Mouse (Mus musculus) neural tube, embryonic 13.5 days (tissue): Measurements from ENCODE around the gene Agmat. TPM values are rescaled to one million over a fixed set of nuclear protein-coding genes. Genes with fewer than 3 reads are reported as not detected.
A peak's percentile ranks its signal among the peaks of the same experiment; 100 is the strongest.

ENCODE experiments used
- ATAC-seq: fragments of 200-750 bp; cut with Nextera tagmentation; 2 replicates; pipeline ENCODE4 v1.8.0; 2017; ENCODE audit warnings: low read depth, mild to moderate bottlenecking, moderate TSS enrichment, moderate library complexity
- H3K27ac ChIP-seq: fragments of 300-500 bp; sonication (generic); replicated peaks from 2 replicates; pipeline ENCODE4 v1.5.1; 2015; ENCODE audit warnings: moderate library complexity, mild to moderate bottlenecking, inconsistent platforms
- H3K27me3 ChIP-seq: fragments of 300-500 bp; sonication (generic); 2 replicates; pipeline ENCODE4 v1.6.1; 2015; ENCODE audit warnings: mild to moderate bottlenecking, inconsistent platforms
- H3K36me3 ChIP-seq: fragments of 300-500 bp; sonication (generic); 2 replicates; pipeline ENCODE4 v1.6.1; 2015; ENCODE audit warnings: mild to moderate bottlenecking, inconsistent platforms
- H3K4me1 ChIP-seq: fragments of 300-500 bp; sonication (generic); replicated peaks from 2 replicates; pipeline ENCODE4 v1.6.1; 2015; ENCODE audit warnings: inconsistent platforms
- H3K4me2 ChIP-seq: fragments of 300-500 bp; sonication (generic); 2 replicates; pipeline ENCODE4 v1.6.1; 2015; ENCODE audit warnings: inconsistent platforms, mild to moderate bottlenecking, moderate library complexity
- H3K4me3 ChIP-seq: fragments of 300-500 bp; sonication (generic); 2 replicates; pipeline ENCODE4 v1.5.1; 2015; ENCODE audit warnings: mild to moderate bottlenecking, inconsistent platforms
- H3K9ac ChIP-seq: fragments of 300-500 bp; sonication (generic); 2 replicates; pipeline ENCODE4 v1.6.1; 2015; ENCODE audit warnings: moderate library complexity, mild to moderate bottlenecking, inconsistent platforms
- H3K9me3 ChIP-seq: fragments of 300-500 bp; sonication (generic); 2 replicates; pipeline ENCODE4 v1.6.1; 2016; ENCODE audit warnings: inconsistent platforms
- WGBS: fragments of 180-500 bp; shearing (Covaris S2); methylation state at CpG from one replicate; pipeline ENCODE4 v1.1.7; 2015; 5-methylcytosine and 5-hydroxymethylcytosine counted together
- polyA plus RNA-seq: library from polyadenylated mRNA; unstranded; fragments of >200 nt; fragmentation: Nextera tagmentation; extraction: Ambion mirVana; gene quantifications from 2 replicates; pipeline ENCODE4 v1.2.1, GENCODE M21; 2015

Gene Agmat
- polyA plus RNA-seq, 1 experiment from 2014 or later = not detected

DNA sequence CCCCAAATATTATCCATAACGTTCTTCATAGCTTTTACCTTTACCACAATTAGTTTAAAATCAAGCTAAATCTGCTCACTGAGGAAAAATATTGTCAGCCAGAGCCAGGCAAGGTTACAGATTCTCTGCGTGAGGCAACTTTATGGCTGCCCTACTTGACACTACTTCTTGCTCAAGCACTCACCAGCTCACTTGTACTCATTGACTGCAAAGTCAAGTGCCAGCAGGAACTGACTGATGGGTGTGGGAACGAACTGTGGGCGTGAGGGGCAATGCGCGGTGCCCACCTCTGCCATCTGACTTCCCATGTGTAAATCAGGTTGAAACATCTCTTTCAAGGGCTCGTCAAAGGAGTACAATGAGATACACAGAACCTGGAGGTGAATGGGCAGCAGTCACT lies 41.0 kb downstream of the Agmat start:
- no peaks in the 10 kb centered on the region for H3K9me3 ChIP-seq
- peaks cover 22% of the 10 kb centered on the region for H3K4me1 ChIP-seq
- no peaks in the 10 kb centered on the region for H3K27me3 ChIP-seq
- no peak overlapping the region for H3K9ac ChIP-seq
- WGBS = 91% methylated on average over 7 of the region's 7 CpGs
- H3K4me3 ChIP-seq = no peak overlapping the region
- no peak overlapping the region for H3K27ac ChIP-seq
- ATAC-seq = no peak
- H3K36me3 ChIP-seq = peaks cover 50% of the 10 kb centered on the region
- no peak overlapping the region for H3K4me2 ChIP-seq

DNA sequence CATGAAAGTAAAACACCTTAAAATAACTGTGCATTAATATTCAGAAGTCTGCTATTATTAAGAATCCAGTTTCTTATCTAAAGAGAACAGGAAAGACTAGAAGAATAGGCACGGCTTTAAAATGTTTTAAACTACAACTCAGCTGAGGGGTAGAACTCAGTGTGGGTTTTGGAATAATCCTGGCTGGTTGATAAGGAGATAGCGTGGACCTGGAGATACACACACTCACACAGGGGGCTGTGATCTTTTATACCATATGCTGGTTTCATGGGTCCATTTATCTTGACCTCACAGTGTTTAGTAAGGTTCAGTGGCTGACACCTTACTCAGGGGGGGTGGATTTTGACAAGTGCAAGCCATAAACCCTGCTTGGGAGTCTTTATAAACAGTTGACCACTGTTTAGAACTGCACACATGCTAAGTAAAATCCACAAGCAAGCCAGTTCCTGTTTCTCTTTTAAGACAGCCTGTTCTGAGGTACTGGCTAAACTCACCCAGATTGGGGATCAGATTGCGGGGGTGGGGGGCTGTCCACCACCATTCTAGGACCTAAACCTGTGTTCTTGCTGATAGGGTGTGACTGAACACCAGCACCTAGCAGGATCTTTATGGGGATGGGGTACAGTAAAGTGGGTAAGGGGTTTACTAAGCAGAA lies 43.2 kb downstream of the Agmat start:
- Histone ChIP-seq H3K4me1 (peaks cover 36% of the 10 kb centered on the region), H3K9ac (peak overlapping the region; percentile 95), H3K4me3 (peak overlapping the region; percentile 89), H3K4me2 (peak overlapping the region; percentile 76), H3K27ac (peak overlapping the region; percentile 80; the same call in 1 of the 2 replicates), H3K27me3 (no peaks in the 10 kb centered on the region), H3K36me3 (peaks cover 27% of the 10 kb centered on the region), H3K9me3 (no peaks in the 10 kb centered on the region)
- WGBS = 60% methylated on average over 3 of the region's 3 CpGs
- no peak for ATAC-seq

DNA sequence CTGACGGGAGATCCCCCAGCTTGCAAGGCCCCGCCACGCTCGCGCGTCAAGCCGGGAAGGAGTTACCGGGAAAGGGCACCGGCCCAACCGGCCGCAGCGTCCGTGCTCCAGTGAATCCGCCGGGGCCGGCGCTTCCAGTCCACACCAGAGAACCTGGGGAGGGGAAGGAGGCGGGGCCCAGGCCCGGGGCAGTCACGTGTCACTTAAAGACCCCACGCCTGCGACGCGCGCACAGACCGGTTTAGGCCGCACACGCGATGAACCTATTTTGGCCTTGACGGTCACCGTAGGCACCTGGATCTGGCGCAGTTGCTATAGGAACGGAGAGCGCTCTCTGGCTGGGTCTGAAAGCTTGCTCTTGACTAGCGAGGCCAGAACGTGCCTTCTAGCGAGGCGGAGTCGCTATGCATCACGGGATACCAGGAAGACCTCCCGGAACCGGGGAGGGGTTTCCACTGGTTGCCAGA lies 44.1 kb downstream of the Agmat start, which contains the start of gene Dnajc16:
Dnajc16 (minus strand) TSS at position 408 of the 467 bp plus-strand sequence.
- ATAC-seq = peak; percentile 90
- H3K27me3 ChIP-seq = no peaks in the 10 kb centered on the region
- H3K9ac ChIP-seq = peak within 1 kb of the TSS; percentile 95
- peaks cover 44% of the 10 kb centered on the region for H3K4me1 ChIP-seq
- peak within 1 kb of the TSS; percentile 89 for H3K4me3 ChIP-seq
- under 1% methylated on average over 42 of the region's 42 CpGs for WGBS
- H3K27ac ChIP-seq = peak within 1 kb of the TSS; percentile 80
- peaks cover 20% of the 10 kb centered on the region; the same call in 1 of the 2 replicates for H3K36me3 ChIP-seq
- no peaks in the 10 kb centered on the region for H3K9me3 ChIP-seq
- H3K4me2 ChIP-seq = peak within 1 kb of the TSS; percentile 76

DNA sequence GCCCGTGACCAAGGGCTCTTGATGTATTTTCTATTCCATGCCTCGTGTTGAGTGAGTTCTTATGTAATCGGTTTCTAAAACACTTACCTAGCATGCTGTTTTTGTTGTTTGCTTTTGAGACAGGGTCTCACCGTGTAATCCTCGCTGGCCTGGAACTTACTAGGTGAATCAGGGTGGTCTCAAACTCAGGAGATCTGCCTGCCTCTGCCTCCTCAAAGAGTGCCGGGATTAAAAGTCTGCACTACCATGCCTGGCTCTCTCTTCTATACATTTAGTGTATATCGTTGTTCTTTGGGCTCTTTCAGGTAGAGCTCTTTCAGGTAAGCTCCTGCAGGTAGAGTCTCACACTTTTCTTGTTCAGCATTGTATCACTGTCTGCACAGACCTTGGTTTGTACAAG lies 45.0 kb downstream of the Agmat start:
- no peak overlapping the region for H3K27ac ChIP-seq
- H3K27me3 ChIP-seq = no peaks in the 10 kb centered on the region
- peaks cover 15% of the 10 kb centered on the region for H3K36me3 ChIP-seq
- peaks cover 51% of the 10 kb centered on the region for H3K4me1 ChIP-seq
- no peak overlapping the region for H3K9ac ChIP-seq
- H3K9me3 ChIP-seq = no peaks in the 10 kb centered on the region
- 0 out of 2 replicates have a peak overlapping the region, but pooled peaks have one; percentile 76 for H3K4me2 ChIP-seq
- H3K4me3 ChIP-seq = no peak overlapping the region
- ATAC-seq = no peak
- 88% methylated on average over 7 of the region's 7 CpGs for WGBS

DNA sequence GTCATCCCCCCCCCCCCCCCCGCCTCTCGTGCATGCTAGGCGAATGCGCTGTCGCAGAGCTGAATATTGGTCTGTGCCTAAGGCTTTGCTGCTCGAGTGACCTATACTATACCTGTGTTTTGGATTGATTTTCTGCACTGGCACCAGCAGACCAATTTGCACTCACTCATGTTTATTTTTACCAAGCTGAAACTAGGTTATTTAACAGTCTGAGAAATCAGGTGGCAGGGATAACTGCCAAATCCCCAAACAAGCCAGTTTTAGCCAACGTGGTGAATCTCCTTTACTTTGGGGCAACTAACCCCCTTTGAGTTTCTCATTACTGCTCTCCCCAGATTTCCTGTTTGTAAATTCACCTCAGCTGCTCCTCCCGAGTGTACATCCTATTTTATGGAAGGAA lies 45.5 kb downstream of the Agmat start:
- 91% methylated on average over 8 of the region's 8 CpGs for WGBS
- ATAC-seq = no peak
- H3K27ac ChIP-seq = no peak overlapping the region
- peaks cover 52% of the 10 kb centered on the region for H3K4me1 ChIP-seq
- H3K4me2 ChIP-seq = no peak overlapping the region
- H3K9me3 ChIP-seq = no peaks in the 10 kb centered on the region
- peaks cover 15% of the 10 kb centered on the region for H3K36me3 ChIP-seq
- H3K27me3 ChIP-seq = no peaks in the 10 kb centered on the region
- no peak overlapping the region for H3K4me3 ChIP-seq
- H3K9ac ChIP-seq = no peak overlapping the region

DNA sequence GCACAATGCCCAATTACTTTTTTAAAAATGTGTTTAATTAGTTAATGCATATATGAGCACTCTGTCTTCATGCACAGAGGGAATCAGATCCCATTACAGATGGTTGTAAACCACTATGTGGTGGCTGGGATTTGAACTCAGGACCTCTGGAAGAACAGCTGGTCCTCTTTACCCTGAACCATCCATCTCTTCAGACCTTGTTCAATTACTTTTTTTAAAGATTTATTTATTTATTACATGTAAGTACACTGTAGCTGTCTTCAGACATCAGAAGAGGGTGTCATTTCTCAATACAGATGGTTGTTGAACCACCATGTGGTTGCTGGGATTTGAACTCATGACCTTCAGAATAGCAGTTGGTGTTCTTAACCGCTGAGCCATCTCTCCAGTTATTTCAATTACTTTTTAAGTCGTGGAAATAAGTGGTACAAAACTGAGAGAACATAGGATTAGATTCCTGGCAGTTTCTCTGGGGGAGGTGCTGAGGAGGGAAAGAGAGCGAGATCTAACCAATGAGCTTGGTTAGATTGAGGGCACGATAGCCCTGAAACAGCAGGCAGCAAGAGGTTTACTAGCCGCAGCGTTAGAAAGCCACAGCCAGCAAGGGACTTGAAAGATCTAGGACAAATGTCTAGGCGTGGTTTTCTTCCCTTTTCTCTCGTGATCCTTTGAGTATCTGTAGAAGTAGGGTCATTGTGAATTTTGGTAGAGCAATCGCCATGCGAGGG lies 46.2 kb downstream of the Agmat start:
- no peaks in the 10 kb centered on the region for H3K9me3 ChIP-seq
- peaks cover 17% of the 10 kb centered on the region for H3K36me3 ChIP-seq
- H3K4me2 ChIP-seq = peak overlapping the region; percentile 65
- H3K9ac ChIP-seq = peak overlapping the region; percentile 61
- peak overlapping the region; percentile 92 for H3K27ac ChIP-seq
- no peak for ATAC-seq
- no peaks in the 10 kb centered on the region for H3K27me3 ChIP-seq
- peak overlapping the region; percentile 66 for H3K4me3 ChIP-seq
- H3K4me1 ChIP-seq = peaks cover 47% of the 10 kb centered on the region
- 10% methylated on average over 10 of the region's 10 CpGs for WGBS

DNA sequence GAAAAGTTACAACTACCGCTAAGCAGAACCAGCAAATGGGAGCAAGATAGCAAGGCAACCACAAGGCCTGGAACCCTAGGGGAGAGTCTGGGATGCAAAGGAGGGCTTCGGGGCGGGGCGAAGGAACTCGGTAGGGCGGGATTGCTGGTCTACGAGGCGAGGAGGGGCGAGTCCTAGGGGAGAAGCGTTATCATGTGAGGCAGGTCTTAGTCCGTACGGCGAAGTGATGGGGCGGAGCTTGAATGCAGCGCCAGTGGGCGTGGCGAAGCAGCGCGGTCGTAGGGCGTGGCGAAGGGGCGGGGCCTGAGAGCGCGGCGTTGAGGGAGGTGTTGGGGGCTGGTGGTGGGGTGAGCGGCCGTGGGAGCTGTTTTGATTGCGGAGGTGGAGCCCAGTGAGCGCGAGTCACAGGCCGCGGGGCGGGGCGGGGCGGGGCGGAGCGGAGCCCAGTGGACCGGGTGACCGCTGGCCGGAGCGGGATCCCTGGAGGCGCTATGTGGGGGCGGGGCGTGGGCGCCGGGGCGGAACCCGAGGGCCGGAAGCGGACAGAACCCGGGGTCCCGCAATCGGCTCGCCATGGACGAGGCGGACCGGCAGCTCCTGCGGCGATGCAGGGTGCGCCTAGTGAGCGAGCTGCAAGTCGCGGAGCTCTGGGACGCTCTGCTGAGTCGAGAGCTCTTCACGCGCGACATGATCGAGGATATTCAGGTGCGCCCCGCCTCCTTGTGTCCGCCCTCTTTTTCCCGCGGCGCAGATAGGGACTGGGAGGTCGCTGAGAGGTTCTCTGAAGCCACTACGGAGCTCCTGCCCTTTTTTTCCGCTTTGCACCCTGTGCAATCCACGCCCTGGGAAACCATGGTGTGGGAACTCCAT lies 47.0 kb downstream of the Agmat start, which contains the start of gene Casp9:
Casp9 (plus strand) TSS at position 331 of the 870 bp plus-strand sequence.
- peak within 1 kb of the TSS; percentile 92 for H3K27ac ChIP-seq
- H3K9ac ChIP-seq = peak within 1 kb of the TSS; percentile 77
- WGBS = under 1% methylated on average over 72 of the region's 80 CpGs
- peak within 1 kb of the TSS; percentile 66 for H3K4me3 ChIP-seq
- H3K4me1 ChIP-seq = peaks cover 45% of the 10 kb centered on the region
- H3K27me3 ChIP-seq = no peaks in the 10 kb centered on the region
- peak; percentile 74 for ATAC-seq
- H3K36me3 ChIP-seq = peaks cover 18% of the 10 kb centered on the region
- no peaks in the 10 kb centered on the region for H3K9me3 ChIP-seq
- peak within 1 kb of the TSS; percentile 65 for H3K4me2 ChIP-seq

DNA sequence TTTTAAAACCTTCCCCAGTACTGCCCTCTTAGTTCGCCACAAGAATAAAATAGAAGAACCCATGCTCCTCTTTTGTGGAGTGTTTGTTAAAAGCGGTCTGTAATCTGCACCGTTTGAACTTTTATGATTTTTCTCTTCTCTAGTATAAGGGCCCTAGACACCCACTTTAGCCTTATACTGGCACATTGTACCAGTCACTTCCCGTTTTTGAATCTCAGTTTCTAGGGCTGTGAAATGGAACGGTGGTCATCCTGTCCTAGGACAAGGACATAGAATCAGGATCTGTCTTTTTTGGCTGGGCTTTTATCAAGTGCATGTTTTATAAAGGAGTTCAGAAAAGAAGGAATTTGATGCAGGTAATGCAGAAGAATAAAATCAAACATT lies 47.7 kb downstream of the Agmat start:
- Histone ChIP-seq H3K4me1 (peaks cover 45% of the 10 kb centered on the region), H3K4me3 (peak overlapping the region; percentile 66), H3K27me3 (no peaks in the 10 kb centered on the region), H3K36me3 (peaks cover 18% of the 10 kb centered on the region), H3K9ac (peak overlapping the region; percentile 77), H3K9me3 (no peaks in the 10 kb centered on the region), H3K4me2 (peak overlapping the region; percentile 65), H3K27ac (peak overlapping the region; percentile 92)
- ATAC-seq = no peak
- WGBS = 16% methylated on average over 5 of the region's 5 CpGs

DNA sequence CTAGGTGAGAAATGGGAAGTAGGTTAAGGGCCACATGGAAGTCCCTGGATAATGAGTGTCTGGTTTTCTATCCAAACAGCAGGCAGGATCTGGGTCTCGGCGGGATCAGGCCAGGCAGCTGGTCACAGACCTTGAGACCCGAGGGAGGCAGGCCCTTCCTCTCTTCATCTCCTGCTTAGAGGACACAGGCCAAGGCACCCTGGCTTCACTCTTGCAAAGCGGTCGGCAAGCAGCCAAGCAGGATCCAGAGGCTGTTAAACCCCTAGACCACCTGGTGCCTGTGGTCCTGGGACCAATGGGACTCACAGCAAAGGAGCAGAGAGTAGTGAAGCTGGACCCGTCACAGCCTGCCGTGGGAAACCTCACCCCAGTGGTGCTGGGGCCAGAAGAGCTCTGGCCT lies 49.9 kb downstream of the Agmat start:
- no peaks in the 10 kb centered on the region for H3K9me3 ChIP-seq
- H3K27me3 ChIP-seq = no peaks in the 10 kb centered on the region
- no peak overlapping the region for H3K27ac ChIP-seq
- ATAC-seq = no peak
- peaks cover 33% of the 10 kb centered on the region for H3K4me1 ChIP-seq
- H3K36me3 ChIP-seq = peaks cover 18% of the 10 kb centered on the region
- H3K4me3 ChIP-seq = no peak overlapping the region
- 0 out of 2 replicates have a peak overlapping the region, but pooled peaks have one; percentile 3 for H3K9ac ChIP-seq
- H3K4me2 ChIP-seq = no peak overlapping the region
- 86% methylated on average over 7 of the region's 7 CpGs for WGBS

DNA sequence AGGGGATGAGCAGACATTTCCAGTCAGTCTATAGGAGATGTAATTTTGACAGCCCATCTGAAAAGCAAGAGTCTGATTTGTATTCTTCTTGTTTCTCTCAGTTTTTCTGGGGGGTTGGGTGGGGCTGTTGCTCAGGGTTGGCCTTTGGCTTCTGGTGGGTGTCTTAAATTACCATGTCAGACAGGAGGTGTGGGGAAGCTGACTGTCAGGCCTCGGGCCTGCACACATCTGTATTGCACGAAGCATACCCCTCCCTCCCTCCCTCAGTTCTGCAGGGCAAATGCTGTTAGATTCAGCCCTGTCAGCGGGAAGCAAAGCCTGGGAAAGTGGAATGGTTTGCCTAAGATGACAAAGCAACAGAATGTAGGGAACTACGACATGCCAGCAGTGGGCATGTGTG lies 50.5 kb downstream of the Agmat start:
- Histone ChIP-seq H3K9me3 (no peaks in the 10 kb centered on the region), H3K4me1 (peaks cover 29% of the 10 kb centered on the region), H3K27me3 (no peaks in the 10 kb centered on the region), H3K27ac (no peak overlapping the region), H3K4me3 (no peak overlapping the region), H3K9ac (0 out of 2 replicates have a peak overlapping the region, but pooled peaks have one; percentile 3), H3K4me2 (no peak overlapping the region), H3K36me3 (peaks cover 18% of the 10 kb centered on the region)
- 91% methylated on average over 4 of the region's 4 CpGs for WGBS
- ATAC-seq = no peak

DNA sequence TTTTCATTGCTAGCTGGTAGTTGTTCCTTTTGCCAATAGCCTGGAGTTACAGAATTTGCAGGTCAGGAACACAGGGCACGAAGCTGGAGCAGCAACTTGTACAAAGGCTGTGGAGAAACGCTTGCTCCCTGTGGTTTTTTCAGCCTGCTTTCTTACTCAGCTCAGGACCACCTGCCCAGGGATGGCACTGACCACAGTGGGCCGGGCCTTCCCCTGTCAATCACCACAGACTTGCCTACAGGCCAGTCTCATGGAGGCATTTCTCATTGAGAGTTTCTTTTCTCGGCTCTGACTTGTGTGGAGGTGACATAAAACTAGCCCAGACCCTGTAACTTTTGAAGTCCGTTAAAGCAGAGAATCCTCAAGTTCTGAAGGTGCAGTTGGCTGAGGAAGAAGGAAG lies 51.1 kb downstream of the Agmat start:
- Histone ChIP-seq H3K9me3 (no peaks in the 10 kb centered on the region), H3K4me2 (no peak overlapping the region), H3K4me3 (no peak overlapping the region), H3K36me3 (peaks cover 19% of the 10 kb centered on the region), H3K9ac (no peak overlapping the region), H3K4me1 (peaks cover 29% of the 10 kb centered on the region), H3K27ac (no peak overlapping the region), H3K27me3 (no peaks in the 10 kb centered on the region)
- no peak for ATAC-seq
- WGBS = 94% methylated on average over 5 of the region's 5 CpGs
